In genomic region chr4:133058513-133059480, GRCm38 (mm10) we compare ENCODE assay signal across 8 mouse cellular contexts. TPM values are rescaled to one million over a fixed set of nuclear protein-coding genes. Genes with fewer than 3 reads are reported as not detected.
DNase-seq lines count a peak whose midpoint lies in the region; ATAC-seq and TF ChIP-seq lines count a peak whose summit lies in the region.

No protein-coding gene starts in this region.

- peak; percentile 14 for TF ChIP-seq POLR2A in myocyte (IDR thresholded peaks at IDR 0.05; ENCODE audit: insufficient read length, low read depth)

- peaks cover 11% of the 10 kb centered on the region; the same call in 1 of the 2 replicates for H3K4me1 ChIP-seq in hindbrain, postnatal 0 days (ENCODE audit: insufficient read depth, low read length)

- H3ac ChIP-seq in myocyte (ENCODE audit: control insufficient read depth, insufficient read length), result no peak overlapping the region

- ATAC-seq in hindbrain, postnatal 0 days, result no peak

- H3K27ac ChIP-seq in layer of hippocampus, adult 2 months, result peak overlapping the region; percentile 72; the same call in 1 of the 2 replicates
- no peak overlapping the region for H3K27ac ChIP-seq in hindbrain, postnatal 0 days

- H3K4me2 ChIP-seq in hindbrain, postnatal 0 days (ENCODE audit: low read depth, low read length), result no peak overlapping the region
- H3K4me2 ChIP-seq in myocyte (ENCODE audit: low read depth), result peak overlapping the region; percentile 94

- DNase-seq in adrenal gland, adult (ENCODE audit: inconsistent age in 2 of 2, low spot score in 1 of 2), result peak; percentile 56 to 65
- DNase-seq in adrenal gland, postnatal 14 days, result no peak
- no peak for DNase-seq in layer of hippocampus, adult 2 months (ENCODE audit: low spot score in 2 of 2)
- no peak for DNase-seq in layer of hippocampus, postnatal 36 days
- DNase-seq in hindbrain, postnatal 0 days (ENCODE audit: low spot score), result no peak
- no peak for DNase-seq in gastrocnemius, postnatal 14 days
- no peak for DNase-seq in spleen, adult 12 weeks (ENCODE audit: low spot score)

- WGBS in hindbrain, postnatal 0 days, result 77% methylated on average over 11 of the region's 11 CpGs

- intact Hi-C loops in gastrocnemius, postnatal 14 days (cut with DNase I; ENCODE audit: low total_unique reads), result no loop called here

- no peak for TF ChIP-seq CTCF in layer of hippocampus, adult 2 months (conservative IDR thresholded peaks at IDR 0.05)
- TF ChIP-seq CTCF in hindbrain, postnatal 0 days (IDR thresholded peaks at IDR 0.05; ENCODE audit: low read depth), result no peak

- H3K79me2 ChIP-seq in myocyte (ENCODE audit: control insufficient read depth, insufficient read depth), result peaks cover 26% of the 10 kb centered on the region

- H3K9ac ChIP-seq in hindbrain, postnatal 0 days (replicated peaks; ENCODE audit: low read length), result 0 out of 2 replicates have a peak overlapping the region, but pooled peaks have one; percentile 10

- no peak overlapping the region for H3K4me3 ChIP-seq in layer of hippocampus, adult 2 months
- no peak overlapping the region for H3K4me3 ChIP-seq in hindbrain, postnatal 0 days (ENCODE audit: low read length)
- no peak overlapping the region for H3K4me3 ChIP-seq in myocyte

- no peaks in the 10 kb centered on the region for H3K27me3 ChIP-seq in hindbrain, postnatal 0 days (ENCODE audit: insufficient read depth, low read length)
- no peaks in the 10 kb centered on the region for H3K27me3 ChIP-seq in myocyte (ENCODE audit: control insufficient read depth, insufficient read depth, insufficient read length)

- no peaks in the 10 kb centered on the region for H3K9me3 ChIP-seq in hindbrain, postnatal 0 days (ENCODE audit: low read length)

- peaks cover 40% of the 10 kb centered on the region for H3K36me3 ChIP-seq in hindbrain, postnatal 0 days (ENCODE audit: insufficient read depth, low read length)
- H3K36me3 ChIP-seq in myocyte (ENCODE audit: control insufficient read depth, insufficient read depth), result peaks cover 20% of the 10 kb centered on the region

TF ChIP-seq in myocyte, 11 proteins besides CTCF, POLR2A, EP300 and RAD21:
- TF ChIP-seq E2F4 (IDR thresholded peaks at IDR 0.05; ENCODE audit: insufficient read depth) (no peak), MYOG (IDR thresholded peaks at IDR 0.05; ENCODE audit: control insufficient read depth in 1 of 3, insufficient read depth in 1 of 3, insufficient read length in 2 of 3, low read depth in 2 of 3) (no peak), USF1 (IDR thresholded peaks at IDR 0.05; ENCODE audit: low read depth) (no peak), MYOD1 (IDR thresholded peaks at IDR 0.05; ENCODE audit: control insufficient read depth in 1 of 3, insufficient read length in 2 of 3, low read depth in 2 of 3) (no peak), POLR2AphosphoS2 (IDR thresholded peaks at IDR 0.05; ENCODE audit: insufficient read length, low read depth) (no peak), TCF12 (IDR thresholded peaks at IDR 0.05; ENCODE audit: insufficient read depth, poor library complexity, severe bottlenecking) (no peak), CEBPB (IDR thresholded peaks at IDR 0.05; ENCODE audit: insufficient read depth, poor library complexity, severe bottlenecking) (no peak), MAX (IDR thresholded peaks at IDR 0.05; ENCODE audit: low read depth) (no peak), TCF3 (IDR thresholded peaks at IDR 0.05; ENCODE audit: insufficient read length, low read depth) (no peak), SRF (IDR thresholded peaks at IDR 0.05; ENCODE audit: control insufficient read depth, insufficient read length, low read depth) (no peak), REST (IDR thresholded peaks at IDR 0.05; ENCODE audit: insufficient read depth, insufficient read length) (no peak)

RNA-seq across cellular contexts. Expression of gene Ahdc1, which starts 47.7 kb away (rescaled TPM):
- 65.0 and 71.9 TPM in 2 replicates for total RNA-seq in adrenal gland, postnatal 14 days (2021)
- 100 to 1,000 TPM; 108 to 113 TPM for total RNA-seq in layer of hippocampus, adult 2 months (2021)
- 100 to 1,000 TPM; 111 to 113 TPM for total RNA-seq in layer of hippocampus, postnatal 36 days (2021)
- total RNA-seq in hindbrain, postnatal 0 days (2014; rRNA removed), result 88.2 and 106 TPM in 2 replicates
- 9.7 and 10.8 TPM in 2 replicates for polyA plus RNA-seq in hindbrain, postnatal 0 days (2015; fragmentation: Nextera tagmentation; extraction: Ambion mirVana)
- polyA plus RNA-seq in myocyte (2012; fragmentation: generic; extraction: Trizol), result 58.2 TPM
- total RNA-seq in gastrocnemius, postnatal 14 days (2021), result 10 to 100 TPM; 37.1 to 56.1 TPM

Comparison
In these comparisons a context has a peak if more than half of its experiments do, and no peak if none do; other contexts are left out.
1. DNase-seq: peak in adrenal gland, adult (2 of 2); none in adrenal gland, postnatal 14 days (single experiment), layer of hippocampus, adult 2 months (0 of 2), layer of hippocampus, postnatal 36 days (0 of 2), hindbrain, postnatal 0 days (single experiment), gastrocnemius, postnatal 14 days (single experiment) and spleen, adult 12 weeks (single experiment).